Mouse (Mus musculus): ENCODE data around the gene Cd209c.

Cd209c gene

GRCm38 (mm10) chr8:3954646-3955045 is at the start of gene Cd209c:
Gene Cd209c (minus strand): TSS chr8:3954746.
- no peak for DNase-seq (ENCODE audit: low read depth, low spot score)

DNA sequence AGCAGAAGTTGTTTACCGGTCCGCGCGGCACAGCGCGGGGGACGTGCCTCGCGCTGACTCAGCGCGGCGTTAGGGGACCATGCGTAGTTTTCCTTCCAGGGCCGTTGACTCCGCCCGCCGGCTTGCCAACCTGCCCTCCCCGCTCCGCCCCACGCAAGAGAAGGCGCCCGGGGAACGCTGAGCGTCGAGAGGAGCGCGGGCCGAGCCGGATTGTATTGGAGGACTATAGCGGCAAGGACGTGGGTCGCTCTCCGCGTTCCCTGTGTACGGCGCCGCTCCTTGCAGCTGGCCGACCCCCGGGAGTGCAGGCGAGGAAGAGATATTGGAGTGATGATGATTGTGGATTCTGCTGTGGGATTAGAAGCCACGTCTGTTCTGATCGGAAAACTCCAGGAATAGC is 39.7 kb upstream of the Cd209c start:
- DNase-seq (ENCODE audit: low read depth, low spot score): peak; percentile 1

DNA sequence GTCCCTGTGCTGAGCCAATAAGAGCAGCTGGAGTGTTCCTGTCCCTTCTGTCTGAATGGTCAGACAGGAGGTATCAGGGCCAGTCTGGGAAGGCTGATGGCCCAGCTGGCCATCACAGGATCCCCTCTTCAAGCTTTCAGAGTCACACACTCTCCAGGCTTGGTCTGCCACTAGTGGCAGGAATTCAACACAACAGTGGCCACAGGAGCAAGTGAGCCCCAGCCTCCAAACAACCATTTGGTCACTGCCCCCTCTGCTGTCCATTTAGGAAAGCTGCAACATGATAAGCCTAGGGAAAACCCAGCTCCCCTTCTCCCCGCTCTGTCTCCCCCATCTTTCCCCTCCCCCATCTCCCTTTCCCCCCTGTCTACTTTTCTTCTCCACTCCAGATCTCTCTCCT is 1.5 kb upstream of the Cd209c start:
- DNase-seq (ENCODE audit: low read depth, low spot score): peak; percentile 3

DNA sequence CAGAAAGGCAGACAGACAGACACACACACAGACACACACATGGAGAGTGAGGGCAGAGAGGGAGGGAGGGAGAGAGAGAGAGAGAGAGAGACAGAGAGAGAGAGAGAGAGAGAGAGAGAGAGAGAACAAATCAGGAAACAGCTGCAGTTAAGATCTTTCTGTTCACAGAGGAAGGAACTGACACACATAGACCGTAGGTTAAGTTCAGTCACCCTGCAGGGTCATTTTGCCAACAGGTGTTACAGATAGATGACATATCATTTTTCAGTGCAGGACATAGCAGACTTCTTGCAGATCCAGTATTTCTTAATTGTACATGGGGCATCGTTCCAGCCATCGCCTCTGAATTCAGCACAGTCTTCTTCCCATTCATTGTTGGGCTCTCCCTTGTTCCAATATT is 14.5 kb downstream of the Cd209c start:
- no peak for DNase-seq (ENCODE audit: low read depth, low spot score)

- no peak for DNase-seq (ENCODE audit: low read depth, low spot score)
These were observed 27.8 kb downstream of the Cd209c start, which contains the start of gene Cd209b for GRCm38 (mm10) chr8:3926744-3927143. Gene Cd209b (minus strand): TSS chr8:3926844.
